Mouse (Mus musculus) lung, adult 2 months (tissue): ENCODE data around the gene Cblc. TPM values are rescaled to one million over a fixed set of nuclear protein-coding genes. Genes with fewer than 3 reads are reported as not detected.
"Not testable (repeated sequence)": the region's sequence is repeated elsewhere in the genome, so short reads cannot be mapped to it uniquely, and the experiment has no call there.

ENCODE experiments used
- DNase-seq: peaks from one replicate; pipeline ENCODE4 v3.0.0; 2022
- H3K4me1 ChIP-seq: fragments of 200-500 bp; 2 replicates; pipeline ENCODE4 v1.6.1; 2011; ENCODE audit warnings: low read length; ENCODE audit not compliant: control insufficient read depth, insufficient read depth
- H3K4me3 ChIP-seq: fragments of 200-500 bp; replicated peaks from 2 replicates; pipeline ENCODE3; 2011; ENCODE audit warnings: low read depth, mild to moderate bottlenecking, control low read depth, low read length; ENCODE audit errors: extremely low read depth
- CTCF ChIP-seq: fragments of 200-500 bp; IDR thresholded peaks from 2 replicates; pipeline ENCODE4 v1.5.1; 2011; ENCODE audit warnings: mild to moderate bottlenecking, low read length, control low read depth; ENCODE audit not compliant: insufficient read depth
- POLR2A ChIP-seq: fragments of 200-500 bp; IDR thresholded peaks from 2 replicates; pipeline ENCODE4 v1.6.1; 2011; ENCODE audit warnings: low read depth, mild to moderate bottlenecking, control low read depth, low read length, borderline replicate concordance; ENCODE audit errors: extremely low read depth
- WGBS: fragments of 180-500 bp; shearing (Covaris S2); methylation state at CpG from one replicate; pipeline ENCODE4 v1.1.7; 2018; 5-methylcytosine and 5-hydroxymethylcytosine counted together
- polyA plus RNA-seq: library from polyadenylated mRNA; depleted of rRNA; stranded (reverse); fragments of >200 nt; gene quantifications from 2 replicates; pipeline ENCODE4 v1.2.3, GENCODE M21; 2012

The Cblc gene
- polyA plus RNA-seq, 1 experiment = 21.9 TPM

GRCm38 (mm10) chr7:19811114-19811513 is 14.5 kb upstream of the Cblc start:
- no peak overlapping the region for H3K4me3 ChIP-seq
- peaks cover 3% of the 10 kb centered on the region; the same call in 1 of the 2 replicates for H3K4me1 ChIP-seq
- WGBS = 42% methylated on average over 22 of the region's 22 CpGs
- TF ChIP-seq CTCF (no peak), POLR2A (no peak)
- DNase-seq = peak; percentile 74

GRCm38 (mm10) chr7:19809369-19809768 is 12.8 kb upstream of the Cblc start:
- no peak for DNase-seq
- TF ChIP-seq POLR2A = no peak
- TF ChIP-seq CTCF = no peak
- WGBS = 51% methylated on average over 27 of the region's 27 CpGs
- H3K4me3 ChIP-seq = no peak overlapping the region
- no peaks in the 10 kb centered on the region for H3K4me1 ChIP-seq

- 85% methylated on average over 8 of the region's 8 CpGs for WGBS
- no peaks in the 10 kb centered on the region for H3K4me1 ChIP-seq
- DNase-seq = no peak
- no peak for TF ChIP-seq POLR2A
- no peak for TF ChIP-seq CTCF
- no peak overlapping the region for H3K4me3 ChIP-seq
Measured at GRCm38 (mm10) chr7:19806356-19806969, 9.9 kb upstream of the Cblc start.

- H3K4me1 ChIP-seq = no peaks in the 10 kb centered on the region
- WGBS = 18% methylated on average over 7 of the region's 7 CpGs
- DNase-seq = peak; percentile 82
- TF ChIP-seq CTCF (peak; percentile 99), POLR2A (no peak)
- H3K4me3 ChIP-seq = no peak overlapping the region
Measured at GRCm38 (mm10) chr7:19802995-19803394, 6.4 kb upstream of the Cblc start.

GRCm38 (mm10) chr7:19800764-19801163 is 4.2 kb upstream of the Cblc start:
- no peak for TF ChIP-seq POLR2A
- peak; percentile 85 for TF ChIP-seq CTCF
- WGBS = 12% methylated on average over 2 of the region's 2 CpGs
- DNase-seq = peak; percentile 43

GRCm38 (mm10) chr7:19796254-19796653 is 355 bp downstream of the Cblc start:
- Histone ChIP-seq H3K4me1 (no peaks in the 10 kb centered on the region), H3K4me3 (peak overlapping the region; percentile 46)
- 12% methylated on average over 18 of the region's 18 CpGs for WGBS
- TF ChIP-seq POLR2A (no peak), CTCF (no peak)
- DNase-seq = no peak

More at GRCm38 (mm10) chr7:19800764-19801163, 4.2 kb upstream of the Cblc start:
- Histone ChIP-seq H3K4me1 (no peaks in the 10 kb centered on the region), H3K4me3 (no peak overlapping the region)

- TF ChIP-seq POLR2A (no peak), CTCF (no peak)
- H3K4me1 ChIP-seq = no peaks in the 10 kb centered on the region
- no peak for DNase-seq
- WGBS = 58% methylated on average over 2 of the region's 2 CpGs
- no peak overlapping the region for H3K4me3 ChIP-seq
Measured at GRCm38 (mm10) chr7:19795236-19795635, 1.4 kb downstream of the Cblc start.

- WGBS = 66% methylated on average over 19 of the region's 19 CpGs
- TF ChIP-seq POLR2A (no peak), CTCF (no peak)
- no peak overlapping the region for H3K4me3 ChIP-seq
- no peak for DNase-seq
- 0 out of 2 replicates have a peak, but pooled peaks cover 2% of the 10 kb centered on the region for H3K4me1 ChIP-seq
Measured at GRCm38 (mm10) chr7:19792701-19793630, 3.6 kb downstream of the Cblc start.

- not testable (repeated sequence) for DNase-seq, H3K4me1 ChIP-seq, H3K4me3 ChIP-seq
- WGBS = 92% methylated on average over 2 of the region's 2 CpGs
Measured at GRCm38 (mm10) chr7:19791504-19791903, 5.1 kb downstream of the Cblc start.
